Mouse (Mus musculus) forebrain, embryonic 13.5 days (tissue): Measurements from ENCODE around the gene Slc43a2. TPM values are rescaled to one million over a fixed set of nuclear protein-coding genes. Genes with fewer than 3 reads are reported as not detected.
"Not testable (repeated sequence)": the region's sequence is repeated elsewhere in the genome, so short reads cannot be mapped to it uniquely, and the experiment has no call there.

ENCODE experiments used
- ATAC-seq: fragments of 200-750 bp; cut with Nextera tagmentation; 2 replicates; pipeline ENCODE4 v1.8.0; 2017
- H3K27ac ChIP-seq: fragments of 300-500 bp; sonication (generic); 2 replicates; pipeline ENCODE4 v1.5.1; 2015; ENCODE audit warnings: inconsistent platforms, mild to moderate bottlenecking, moderate library complexity
- H3K27me3 ChIP-seq: fragments of 300-500 bp; sonication (generic); 2 replicates; pipeline ENCODE4 v1.6.1; 2015; ENCODE audit warnings: mild to moderate bottlenecking, inconsistent platforms
- H3K36me3 ChIP-seq: fragments of 300-500 bp; sonication (generic); 2 replicates; pipeline ENCODE4 v1.6.1; 2015; ENCODE audit warnings: mild to moderate bottlenecking, inconsistent platforms; ENCODE audit not compliant: poor library complexity, severe bottlenecking
- H3K4me1 ChIP-seq: fragments of 300-500 bp; sonication (generic); 2 replicates; pipeline ENCODE4 v1.6.1; 2015; ENCODE audit warnings: inconsistent platforms
- H3K4me2 ChIP-seq: fragments of 300-500 bp; sonication (generic); 2 replicates; pipeline ENCODE4 v1.6.1; 2015; ENCODE audit warnings: inconsistent platforms, mild to moderate bottlenecking, moderate library complexity
- H3K4me3 ChIP-seq: fragments of 300-500 bp; sonication (generic); 2 replicates; pipeline ENCODE4 v1.5.1; 2015; ENCODE audit warnings: mild to moderate bottlenecking, inconsistent platforms
- H3K9ac ChIP-seq: fragments of 300-500 bp; sonication (generic); 2 replicates; pipeline ENCODE4 v1.6.1; 2015; ENCODE audit warnings: mild to moderate bottlenecking, inconsistent platforms
- H3K9me3 ChIP-seq: fragments of 300-500 bp; sonication (generic); replicated peaks from 2 replicates; pipeline ENCODE4 v1.6.1; 2016; ENCODE audit warnings: inconsistent platforms
- WGBS: fragments of 180-500 bp; shearing (Covaris S2); methylation state at CpG from one replicate; pipeline ENCODE4 v1.1.7; 2015; 5-methylcytosine and 5-hydroxymethylcytosine counted together
- polyA plus RNA-seq: library from polyadenylated mRNA; unstranded; fragments of >200 nt; fragmentation: Nextera tagmentation; extraction: Ambion mirVana; gene quantifications from 2 replicates; pipeline ENCODE4 v1.2.1, GENCODE M21; 2015

The Slc43a2 gene
- polyA plus RNA-seq, 1 experiment from 2014 or later: 11.3 TPM

GRCm38 (mm10) chr11:75540710-75541581 is 9.5 kb downstream of the Slc43a2 start:
- Histone ChIP-seq H3K27me3 (no peaks in the 10 kb centered on the region), H3K9ac (no peak overlapping the region), H3K4me1 (peaks cover 14% of the 10 kb centered on the region), H3K9me3 (no peaks in the 10 kb centered on the region), H3K4me2 (no peak overlapping the region), H3K27ac (no peak overlapping the region), H3K4me3 (no peak overlapping the region), H3K36me3 (peaks cover 6% of the 10 kb centered on the region; the same call in 1 of the 2 replicates)
- WGBS: 73% methylated on average over 19 of the region's 19 CpGs
- ATAC-seq: no peak

- WGBS: 88% methylated on average over 9 of the region's 9 CpGs
Measured at GRCm38 (mm10) chr11:75544713-75545112, 13.2 kb downstream of the Slc43a2 start.

GRCm38 (mm10) chr11:75546057-75546456 is 14.6 kb downstream of the Slc43a2 start:
- WGBS: 78% methylated on average over 4 of the region's 4 CpGs
- Histone ChIP-seq H3K9ac (no peak overlapping the region), H3K4me3 (no peak overlapping the region), H3K4me1 (peaks cover 20% of the 10 kb centered on the region), H3K9me3 (no peaks in the 10 kb centered on the region), H3K4me2 (no peak overlapping the region), H3K36me3 (peaks cover 10% of the 10 kb centered on the region; the same call in 1 of the 2 replicates), H3K27me3 (no peaks in the 10 kb centered on the region), H3K27ac (no peak overlapping the region)
- ATAC-seq: no peak

More at GRCm38 (mm10) chr11:75544713-75545112, 13.2 kb downstream of the Slc43a2 start:
- Histone ChIP-seq H3K36me3 (peaks cover 10% of the 10 kb centered on the region; the same call in 1 of the 2 replicates), H3K27ac (no peak overlapping the region), H3K4me3 (no peak overlapping the region), H3K9me3 (no peaks in the 10 kb centered on the region), H3K9ac (no peak overlapping the region), H3K27me3 (no peaks in the 10 kb centered on the region), H3K4me2 (no peak overlapping the region), H3K4me1 (peaks cover 7% of the 10 kb centered on the region)
- no peak for ATAC-seq

GRCm38 (mm10) chr11:75549658-75550111 is 18.2 kb downstream of the Slc43a2 start:
- H3K9me3 ChIP-seq: no peaks in the 10 kb centered on the region
- peak overlapping the region; percentile 35; the same call in 1 of the 2 replicates for H3K27ac ChIP-seq
- no peaks in the 10 kb centered on the region for H3K27me3 ChIP-seq
- H3K36me3 ChIP-seq: peaks cover 6% of the 10 kb centered on the region; the same call in 1 of the 2 replicates
- no peak for ATAC-seq
- H3K4me3 ChIP-seq: no peak overlapping the region
- WGBS: 61% methylated on average over 5 of the region's 5 CpGs
- H3K9ac ChIP-seq: no peak overlapping the region
- H3K4me2 ChIP-seq: peak overlapping the region; percentile 1; the same call in 1 of the 2 replicates
- H3K4me1 ChIP-seq: peaks cover 33% of the 10 kb centered on the region

- Histone ChIP-seq H3K27me3 (no peaks in the 10 kb centered on the region), H3K9me3 (no peaks in the 10 kb centered on the region), H3K9ac (no peak overlapping the region), H3K27ac (peak overlapping the region; percentile 35; the same call in 1 of the 2 replicates), H3K36me3 (peaks cover 5% of the 10 kb centered on the region; the same call in 1 of the 2 replicates), H3K4me1 (peaks cover 33% of the 10 kb centered on the region), H3K4me2 (peak overlapping the region; percentile 1; the same call in 1 of the 2 replicates), H3K4me3 (no peak overlapping the region)
- no peak for ATAC-seq
- WGBS: 52% methylated on average over 12 of the region's 12 CpGs
Measured at GRCm38 (mm10) chr11:75550200-75550946, 18.9 kb downstream of the Slc43a2 start.

GRCm38 (mm10) chr11:75551321-75551720 is 19.8 kb downstream of the Slc43a2 start:
- H3K4me2 ChIP-seq: no peak overlapping the region
- no peak overlapping the region for H3K4me3 ChIP-seq
- H3K9me3 ChIP-seq: no peaks in the 10 kb centered on the region
- H3K27ac ChIP-seq: no peak overlapping the region
- peaks cover 3% of the 10 kb centered on the region; the same call in 1 of the 2 replicates for H3K36me3 ChIP-seq
- H3K9ac ChIP-seq: peak overlapping the region; percentile 26; the same call in 1 of the 2 replicates
- 89% methylated on average over 5 of the region's 5 CpGs for WGBS
- peaks cover 33% of the 10 kb centered on the region for H3K4me1 ChIP-seq
- no peaks in the 10 kb centered on the region for H3K27me3 ChIP-seq
- ATAC-seq: no peak

GRCm38 (mm10) chr11:75551961-75552441 is 20.5 kb downstream of the Slc43a2 start:
- 70% methylated on average over 9 of the region's 9 CpGs for WGBS
- ATAC-seq: no peak
- H3K27me3 ChIP-seq: no peaks in the 10 kb centered on the region
- H3K9me3 ChIP-seq: no peaks in the 10 kb centered on the region
- no peak overlapping the region for H3K4me3 ChIP-seq
- H3K36me3 ChIP-seq: no peaks in the 10 kb centered on the region
- H3K9ac ChIP-seq: peak overlapping the region; percentile 35
- H3K4me2 ChIP-seq: no peak overlapping the region
- peak overlapping the region; percentile 44; the same call in 1 of the 2 replicates for H3K27ac ChIP-seq
- H3K4me1 ChIP-seq: peaks cover 33% of the 10 kb centered on the region

- Histone ChIP-seq H3K36me3 (0 out of 2 replicates have a peak, but pooled peaks cover 8% of the 10 kb centered on the region), H3K9ac (no peak overlapping the region), H3K4me2 (no peak overlapping the region), H3K27ac (no peak overlapping the region), H3K4me3 (no peak overlapping the region), H3K27me3 (no peaks in the 10 kb centered on the region), H3K9me3 (0 out of 2 replicates have a peak, but pooled peaks cover under 1% of the 10 kb centered on the region), H3K4me1 (peaks cover 33% of the 10 kb centered on the region)
- WGBS: 53% methylated on average over 7 of the region's 7 CpGs
- ATAC-seq: no peak
Measured at GRCm38 (mm10) chr11:75552906-75553482, 21.5 kb downstream of the Slc43a2 start.

- H3K9ac ChIP-seq, H3K9me3 ChIP-seq, ATAC-seq, H3K27ac ChIP-seq, H3K27me3 ChIP-seq, H3K4me3 ChIP-seq, H3K4me2 ChIP-seq: not testable (repeated sequence)
- 92% methylated on average over 6 of the region's 6 CpGs for WGBS
- peaks cover 13% of the 10 kb centered on the region; the same call in 1 of the 2 replicates for H3K4me1 ChIP-seq
- H3K36me3 ChIP-seq: peaks cover 12% of the 10 kb centered on the region; the same call in 1 of the 2 replicates
Measured at GRCm38 (mm10) chr11:75556006-75556405, 24.5 kb downstream of the Slc43a2 start.

GRCm38 (mm10) chr11:75557142-75557541 is 25.6 kb downstream of the Slc43a2 start:
- no peak for ATAC-seq
- no peak overlapping the region for H3K4me3 ChIP-seq
- no peaks in the 10 kb centered on the region for H3K27me3 ChIP-seq
- H3K27ac ChIP-seq: no peak overlapping the region
- WGBS: 80% methylated on average over 6 of the region's 6 CpGs
- no peak overlapping the region for H3K4me2 ChIP-seq
- H3K9me3 ChIP-seq: 0 out of 2 replicates have a peak, but pooled peaks cover 3% of the 10 kb centered on the region
- peaks cover 20% of the 10 kb centered on the region; the same call in 1 of the 2 replicates for H3K36me3 ChIP-seq
- no peak overlapping the region for H3K9ac ChIP-seq
- H3K4me1 ChIP-seq: peaks cover 3% of the 10 kb centered on the region; the same call in 1 of the 2 replicates

GRCm38 (mm10) chr11:75558101-75558500 is 26.6 kb downstream of the Slc43a2 start:
- H3K4me1 ChIP-seq: no peaks in the 10 kb centered on the region
- H3K4me2 ChIP-seq: no peak overlapping the region
- H3K9ac ChIP-seq: no peak overlapping the region
- H3K36me3 ChIP-seq: peaks cover 27% of the 10 kb centered on the region
- ATAC-seq: no peak
- 0 out of 2 replicates have a peak, but pooled peaks cover 3% of the 10 kb centered on the region for H3K9me3 ChIP-seq
- H3K27me3 ChIP-seq: no peaks in the 10 kb centered on the region
- H3K27ac ChIP-seq: no peak overlapping the region
- no peak overlapping the region for H3K4me3 ChIP-seq
- whole genome bisulfite sequencing: 91% methylated on average over 1 of the region's 1 CpGs
